Mouse (Mus musculus) mesoderm, embryonic 11.5 days (tissue): ENCODE measurements around the gene Prpf31.
A peak's percentile ranks its signal among the peaks of the same experiment; 100 is the strongest.
"Not testable (repeated sequence)": the region's sequence is repeated elsewhere in the genome, so short reads cannot be mapped to it uniquely, and the experiment has no call there.

ENCODE experiments used
- DNase-seq: peaks from one replicate; pipeline ENCODE4 v3.0.0-alpha.2; 2012; ENCODE audit warnings: low read depth, low spot score

Gene Prpf31

GRCm38 (mm10) chr7:3629543-3630477 is at the start of gene Prpf31, which contains the start of gene Tfpt:
Gene Prpf31 (plus strand): TSS chr7:3629985.
Gene Tfpt (minus strand): TSS chr7:3629929.
- peak; percentile 95 for DNase-seq

- DNase-seq, result no peak
Measured at GRCm38 (mm10) chr7:3580029-3580428, 49.8 kb upstream of the Prpf31 start.

GRCm38 (mm10) chr7:3585763-3586162 is 44.0 kb upstream of the Prpf31 start:
- no peak for DNase-seq

GRCm38 (mm10) chr7:3586255-3586654 is 43.5 kb upstream of the Prpf31 start:
- DNase-seq, result no peak

GRCm38 (mm10) chr7:3587292-3587691 is 42.5 kb upstream of the Prpf31 start:
- no peak for DNase-seq

- no peak for DNase-seq
Measured at GRCm38 (mm10) chr7:3590550-3590949, 39.2 kb upstream of the Prpf31 start.

GRCm38 (mm10) chr7:3591534-3591933 is 38.3 kb upstream of the Prpf31 start:
- no peak for DNase-seq

GRCm38 (mm10) chr7:3593855-3594254 is 35.9 kb upstream of the Prpf31 start:
- DNase-seq, result no peak

- DNase-seq, result no peak
Measured at GRCm38 (mm10) chr7:3594686-3595085, 35.1 kb upstream of the Prpf31 start.

GRCm38 (mm10) chr7:3595146-3595545 is 34.6 kb upstream of the Prpf31 start:
- no peak for DNase-seq

- DNase-seq, result not testable (repeated sequence)
Measured at GRCm38 (mm10) chr7:3597755-3598154, 32.0 kb upstream of the Prpf31 start.

- peak; percentile 83 for DNase-seq
Measured at GRCm38 (mm10) chr7:3601119-3601518, 28.7 kb upstream of the Prpf31 start.

- no peak for DNase-seq
Measured at GRCm38 (mm10) chr7:3606798-3607197, 23.0 kb upstream of the Prpf31 start.

GRCm38 (mm10) chr7:3607391-3607790 is 22.4 kb upstream of the Prpf31 start:
- no peak for DNase-seq

- DNase-seq, result no peak
Measured at GRCm38 (mm10) chr7:3608668-3609067, 21.1 kb upstream of the Prpf31 start.

- DNase-seq, result no peak
Measured at GRCm38 (mm10) chr7:3609082-3609481, 20.7 kb upstream of the Prpf31 start.

GRCm38 (mm10) chr7:3610437-3610836 is 19.3 kb upstream of the Prpf31 start:
- DNase-seq, result no peak

- no peak for DNase-seq
Measured at GRCm38 (mm10) chr7:3611006-3611405, 18.8 kb upstream of the Prpf31 start.

GRCm38 (mm10) chr7:3614021-3614420 is 15.8 kb upstream of the Prpf31 start:
- DNase-seq, result no peak

- DNase-seq, result no peak
Measured at GRCm38 (mm10) chr7:3616057-3616388, 13.8 kb upstream of the Prpf31 start, which contains the start of gene Oscar. Gene Oscar (minus strand): TSS chr7:3616157.

- no peak for DNase-seq
Measured at GRCm38 (mm10) chr7:3616389-3617241, 13.2 kb upstream of the Prpf31 start.

GRCm38 (mm10) chr7:3617242-3617995 is 12.4 kb upstream of the Prpf31 start, which contains the start of gene Ndufa3:
Gene Ndufa3 (plus strand): TSS chr7:3617373.
- peak; percentile 90 for DNase-seq
